Mouse (Mus musculus): Measurements from ENCODE around the gene Adora1.

Adora1 gene

GRCm38 (mm10) chr1:134237438-134237837, 2.2 kb upstream of the Adora1 start:
- DNase-seq (ENCODE audit: low read depth, low spot score) = no peak

GRCm38 (mm10) chr1:134236142-134236541, 911 bp upstream of the Adora1 start:
- no peak for DNase-seq (ENCODE audit: low read depth, low spot score)

GRCm38 (mm10) chr1:134234455-134235390, 508 bp downstream of the Adora1 start:
- no peak for DNase-seq (ENCODE audit: low read depth, low spot score)

- DNase-seq (ENCODE audit: low read depth, low spot score) = no peak
Measured at GRCm38 (mm10) chr1:134233681-134234454, 1.4 kb downstream of the Adora1 start.

GRCm38 (mm10) chr1:134232778-134233531, 2.3 kb downstream of the Adora1 start:
- DNase-seq (ENCODE audit: low read depth, low spot score) = no peak

- no peak for DNase-seq (ENCODE audit: low read depth, low spot score)
Measured at GRCm38 (mm10) chr1:134232326-134232725, 2.9 kb downstream of the Adora1 start.

GRCm38 (mm10) chr1:134231681-134232080, 3.5 kb downstream of the Adora1 start:
- no peak for DNase-seq (ENCODE audit: low read depth, low spot score)

GRCm38 (mm10) chr1:134231270-134231669, 4.0 kb downstream of the Adora1 start:
- no peak for DNase-seq (ENCODE audit: low read depth, low spot score)

GRCm38 (mm10) chr1:134230638-134231228, 4.5 kb downstream of the Adora1 start:
- DNase-seq (ENCODE audit: low read depth, low spot score) = no peak

- no peak for DNase-seq (ENCODE audit: low read depth, low spot score)
Measured at GRCm38 (mm10) chr1:134229806-134230575, 5.2 kb downstream of the Adora1 start.

GRCm38 (mm10) chr1:134226739-134227138, 8.5 kb downstream of the Adora1 start:
- DNase-seq (ENCODE audit: low read depth, low spot score) = no peak

GRCm38 (mm10) chr1:134225375-134225774, 9.9 kb downstream of the Adora1 start:
- DNase-seq (ENCODE audit: low read depth, low spot score) = no peak

GRCm38 (mm10) chr1:134224649-134225227, 10.5 kb downstream of the Adora1 start:
- DNase-seq (ENCODE audit: low read depth, low spot score) = no peak

GRCm38 (mm10) chr1:134222122-134223055, 12.8 kb downstream of the Adora1 start:
- DNase-seq (ENCODE audit: low read depth, low spot score) = no peak

- peak; percentile 15 for DNase-seq (ENCODE audit: low read depth, low spot score)
Measured at GRCm38 (mm10) chr1:134221172-134221571, 14.1 kb downstream of the Adora1 start.

GRCm38 (mm10) chr1:134219608-134220007, 15.6 kb downstream of the Adora1 start:
- DNase-seq (ENCODE audit: low read depth, low spot score) = no peak

GRCm38 (mm10) chr1:134217942-134218341, 17.3 kb downstream of the Adora1 start:
- no peak for DNase-seq (ENCODE audit: low read depth, low spot score)

- no peak for DNase-seq (ENCODE audit: low read depth, low spot score)
Measured at GRCm38 (mm10) chr1:134217028-134217481, 18.2 kb downstream of the Adora1 start.

GRCm38 (mm10) chr1:134216629-134216971, 18.6 kb downstream of the Adora1 start:
- no peak for DNase-seq (ENCODE audit: low read depth, low spot score)
